Mouse (Mus musculus): ENCODE measurements around the gene Sf3b1.
"Not testable (repeated sequence)": the region's sequence is repeated elsewhere in the genome, so short reads cannot be mapped to it uniquely, and the experiment has no call there.

Sf3b1 gene

GRCm38 (mm10) chr1:54958525-54958924, 68.8 kb downstream of the Sf3b1 start:
- in situ Hi-C loops (cut with MseI, MboI): no loop called here

GRCm38 (mm10) chr1:54956995-54957394, 70.3 kb downstream of the Sf3b1 start:
- in situ Hi-C loops (cut with MseI, MboI): not testable (repeated sequence)

GRCm38 (mm10) chr1:54954856-54955255, 72.4 kb downstream of the Sf3b1 start:
- in situ Hi-C loops (cut with MseI, MboI): no loop called here

- in situ Hi-C loops (cut with MseI, MboI): no loop called here
These were observed 82.6 kb downstream of the Sf3b1 start for GRCm38 (mm10) chr1:54944648-54945047.

- in situ Hi-C loops (cut with MseI, MboI): no loop called here
These were observed 91.8 kb downstream of the Sf3b1 start for GRCm38 (mm10) chr1:54935466-54935865.

Measured in mouse trophoblast stem cell (cell line).